Comparison of ENCODE assay signal across 35 mouse cellular contexts in genomic region chr2:158368313-158368712, GRCm38 (mm10).
"Had no signal": no experiment of that assay in that cellular context is flagged by ENCODE, and none has a peak within 500 bp of the region (broad histone marks: within the 10 kb centered on the region; RNA-seq: fewer than 3 reads in every experiment).

No protein-coding gene starts in this region.

- H3K27me3 ChIP-seq: hindbrain, embryonic 13.5 days; hindbrain, embryonic 15.5 days; intestine, embryonic 15.5 days; kidney, embryonic 15.5 days had no signal

- ATAC-seq: hindbrain, embryonic 16.5 days; hindbrain, postnatal 0 days; inflammation-experienced regulatory T-cells, adult 6 months; intestine, embryonic 15.5 days; intestine, embryonic 16.5 days; intestine, postnatal 0 days had no signal

- H3K9me3 ChIP-seq: heart, embryonic 10.5 days; heart, embryonic 12.5 days; heart, embryonic 13.5 days; heart, embryonic 15.5 days; hindbrain, embryonic 10.5 days; hindbrain, embryonic 12.5 days; hindbrain, embryonic 13.5 days; hindbrain, embryonic 15.5 days; intestine, embryonic 15.5 days; kidney, embryonic 15.5 days had no signal

- H3K9ac ChIP-seq: heart, embryonic 12.5 days; heart, embryonic 13.5 days; heart, embryonic 15.5 days; hindbrain, embryonic 12.5 days; hindbrain, embryonic 13.5 days; hindbrain, embryonic 14.5 days; hindbrain, embryonic 15.5 days; intestine, embryonic 15.5 days; kidney, embryonic 15.5 days had no signal

- H3K27ac ChIP-seq: heart, embryonic 10.5 days; heart, embryonic 13.5 days; heart, embryonic 15.5 days; hindbrain, embryonic 10.5 days; hindbrain, embryonic 12.5 days; hindbrain, embryonic 13.5 days; hindbrain, embryonic 14.5 days; hindbrain, embryonic 15.5 days; hindbrain, postnatal 0 days; intestine, embryonic 15.5 days; kidney, embryonic 15.5 days; kidney, postnatal 0 days; layer of hippocampus, adult 2 months had no signal

- H3K4me3 ChIP-seq: heart, embryonic 10.5 days; heart, embryonic 12.5 days; heart, embryonic 13.5 days; heart, embryonic 15.5 days; hindbrain, embryonic 10.5 days; hindbrain, embryonic 12.5 days; hindbrain, embryonic 13.5 days; hindbrain, embryonic 15.5 days; intestine, embryonic 15.5 days; kidney, embryonic 15.5 days; layer of hippocampus, adult 2 months had no signal

- DNase-seq: heart, postnatal 10 days; heart, postnatal 14 days; heart, postnatal 36 days; heart, postnatal 4 days; kidney, adult 11 months; kidney, adult 18-20 months; kidney, adult 2 months; kidney, adult 8-10 months; kidney, adult 9 months; kidney, postnatal 10 days; kidney, postnatal 14 days; kidney, postnatal 25 days; kidney, postnatal 36 days; kidney, postnatal 4 days; layer of hippocampus, adult 9-11 months; layer of hippocampus, postnatal 36 days had no signal

- H3K4me1 ChIP-seq: heart, embryonic 10.5 days; heart, embryonic 12.5 days; heart, embryonic 13.5 days; heart, embryonic 15.5 days; hindbrain, embryonic 12.5 days; hindbrain, embryonic 13.5 days; hindbrain, embryonic 15.5 days; intestine, embryonic 15.5 days; kidney, embryonic 15.5 days had no signal

- H3K4me2 ChIP-seq: heart, embryonic 11.5 days; heart, embryonic 12.5 days; heart, embryonic 13.5 days; heart, embryonic 15.5 days; hindbrain, embryonic 12.5 days; hindbrain, embryonic 13.5 days; hindbrain, embryonic 14.5 days; hindbrain, embryonic 15.5 days; intestine, embryonic 15.5 days; kidney, embryonic 15.5 days had no signal

- H3K36me3 ChIP-seq: heart, embryonic 10.5 days; heart, embryonic 12.5 days; heart, embryonic 13.5 days; heart, embryonic 15.5 days; hindbrain, embryonic 10.5 days; hindbrain, embryonic 12.5 days; hindbrain, embryonic 13.5 days; hindbrain, embryonic 15.5 days; intestine, embryonic 15.5 days; kidney, embryonic 15.5 days had no signal
